Mouse (Mus musculus) 416B (cell line): ENCODE measurements around the gene Nup37.
A peak's percentile ranks its signal among the peaks of the same experiment; 100 is the strongest.

Experiments
- DNase-seq: peaks from one replicate; pipeline ENCODE4 v3.0.0; 2011; ENCODE audit warnings: low read depth

Nup37 gene

GRCm38 (mm10) chr10:88146707-88147477, at the start of gene Nup37, which contains the start of gene Parpbp:
Gene Nup37 (plus strand): TSS chr10:88146992.
Gene Parpbp (minus strand): TSS chr10:88146941.
- peak; percentile 88 for DNase-seq

- DNase-seq, result no peak
These were observed 40.6 kb upstream of the Nup37 start for GRCm38 (mm10) chr10:88106169-88106568.

- DNase-seq, result no peak
These were observed 33.5 kb upstream of the Nup37 start for GRCm38 (mm10) chr10:88113290-88113689.

GRCm38 (mm10) chr10:88119721-88120120, 27.1 kb upstream of the Nup37 start:
- DNase-seq, result no peak

GRCm38 (mm10) chr10:88135630-88136029, 11.2 kb upstream of the Nup37 start:
- no peak for DNase-seq

GRCm38 (mm10) chr10:88146187-88146586, 605 bp upstream of the Nup37 start:
- DNase-seq, result peak; percentile 6

GRCm38 (mm10) chr10:88150381-88150780, 3.6 kb downstream of the Nup37 start:
- peak; percentile 71 for DNase-seq

GRCm38 (mm10) chr10:88151658-88152057, 4.9 kb downstream of the Nup37 start:
- peak; percentile 84 for DNase-seq

GRCm38 (mm10) chr10:88162096-88162495, 15.3 kb downstream of the Nup37 start:
- no peak for DNase-seq

- DNase-seq, result no peak
These were observed 15.9 kb downstream of the Nup37 start for GRCm38 (mm10) chr10:88162676-88163075.

- peak; percentile 40 for DNase-seq
These were observed 19.4 kb downstream of the Nup37 start for GRCm38 (mm10) chr10:88166158-88166557.

GRCm38 (mm10) chr10:88167438-88168077, 20.8 kb downstream of the Nup37 start:
- DNase-seq, result no peak

- no peak for DNase-seq
These were observed 53.7 kb downstream of the Nup37 start for GRCm38 (mm10) chr10:88200541-88200940.

GRCm38 (mm10) chr10:88200951-88201638, 54.3 kb downstream of the Nup37 start, which contains the start of gene Washc3:
Gene Washc3 (plus strand): TSS chr10:88201093.
- peak; percentile 88 for DNase-seq

GRCm38 (mm10) chr10:88201650-88202049, 54.9 kb downstream of the Nup37 start:
- DNase-seq, result no peak

- DNase-seq, result peak; percentile 69
These were observed 55.8 kb downstream of the Nup37 start for GRCm38 (mm10) chr10:88202581-88202980.

GRCm38 (mm10) chr10:88203236-88203635, 56.4 kb downstream of the Nup37 start:
- DNase-seq, result no peak

GRCm38 (mm10) chr10:88212644-88213043, 65.9 kb downstream of the Nup37 start:
- no peak for DNase-seq

- no peak for DNase-seq
These were observed 68.2 kb downstream of the Nup37 start for GRCm38 (mm10) chr10:88214800-88215514.

- DNase-seq, result no peak
These were observed 71.4 kb downstream of the Nup37 start for GRCm38 (mm10) chr10:88218161-88218560.

- no peak for DNase-seq
These were observed 74.9 kb downstream of the Nup37 start for GRCm38 (mm10) chr10:88221718-88222117.

- no peak for DNase-seq
These were observed 78.6 kb downstream of the Nup37 start for GRCm38 (mm10) chr10:88225421-88225820.
